Mouse (Mus musculus): ENCODE data around the gene Sstr3. TPM values are rescaled to one million over a fixed set of nuclear protein-coding genes. Genes with fewer than 3 reads are reported as not detected.

Sstr3 gene
- polyA plus RNA-seq, 1 experiment from 2014 or later, result 1.0 TPM

GRCm38 (mm10) chr15:78554545-78555313 is 10.2 kb upstream of the Sstr3 start:
- Histone ChIP-seq H3K27me3 (no peaks in the 10 kb centered on the region), H3K27ac (replicated peaks) (no peak overlapping the region), H3K9ac (replicated peaks) (no peak overlapping the region), H3K4me3 (no peak overlapping the region), H3K9me3 (no peaks in the 10 kb centered on the region), H3K4me2 (replicated peaks) (no peak overlapping the region), H3K4me1 (no peaks in the 10 kb centered on the region), H3K36me3 (no peaks in the 10 kb centered on the region)
- 66% methylated on average over 25 of the region's 25 CpGs for WGBS
- ATAC-seq (replicated peaks), result no peak

GRCm38 (mm10) chr15:78549189-78549734 is 4.8 kb upstream of the Sstr3 start:
- no peak overlapping the region for H3K27ac ChIP-seq (replicated peaks)
- H3K36me3 ChIP-seq, result no peaks in the 10 kb centered on the region
- H3K9ac ChIP-seq (replicated peaks), result no peak overlapping the region
- ATAC-seq (replicated peaks), result no peak
- H3K4me2 ChIP-seq (replicated peaks), result no peak overlapping the region
- no peaks in the 10 kb centered on the region for H3K9me3 ChIP-seq
- no peak overlapping the region for H3K4me3 ChIP-seq
- H3K4me1 ChIP-seq, result peaks cover 15% of the 10 kb centered on the region
- no peaks in the 10 kb centered on the region for H3K27me3 ChIP-seq
- WGBS, result 82% methylated on average over 4 of the region's 4 CpGs

GRCm38 (mm10) chr15:78548711-78549110 is 4.2 kb upstream of the Sstr3 start:
- Histone ChIP-seq H3K27ac (replicated peaks) (no peak overlapping the region), H3K9me3 (no peaks in the 10 kb centered on the region), H3K9ac (replicated peaks) (no peak overlapping the region), H3K27me3 (no peaks in the 10 kb centered on the region), H3K4me2 (replicated peaks) (no peak overlapping the region), H3K36me3 (no peaks in the 10 kb centered on the region), H3K4me1 (peaks cover 20% of the 10 kb centered on the region), H3K4me3 (no peak overlapping the region)
- WGBS, result 68% methylated on average over 8 of the region's 8 CpGs
- ATAC-seq (replicated peaks), result no peak

- no peaks in the 10 kb centered on the region for H3K36me3 ChIP-seq
- 24% methylated on average over 3 of the region's 3 CpGs for WGBS
- no peak overlapping the region for H3K4me2 ChIP-seq (replicated peaks)
- no peaks in the 10 kb centered on the region for H3K9me3 ChIP-seq
- H3K27me3 ChIP-seq, result no peaks in the 10 kb centered on the region
- no peak for ATAC-seq (replicated peaks)
- H3K9ac ChIP-seq (replicated peaks), result no peak overlapping the region
- H3K4me1 ChIP-seq, result peaks cover 22% of the 10 kb centered on the region
- H3K4me3 ChIP-seq, result no peak overlapping the region
- H3K27ac ChIP-seq (replicated peaks), result no peak overlapping the region
Observed at GRCm38 (mm10) chr15:78548336-78548665, 3.8 kb upstream of the Sstr3 start.

- ATAC-seq (replicated peaks), result no peak
- no peak overlapping the region for H3K9ac ChIP-seq (replicated peaks)
- H3K36me3 ChIP-seq, result no peaks in the 10 kb centered on the region
- H3K4me1 ChIP-seq, result peaks cover 27% of the 10 kb centered on the region
- no peak overlapping the region for H3K4me3 ChIP-seq
- H3K27ac ChIP-seq (replicated peaks), result no peak overlapping the region
- H3K9me3 ChIP-seq, result no peaks in the 10 kb centered on the region
- 51% methylated on average over 5 of the region's 5 CpGs for WGBS
- H3K4me2 ChIP-seq (replicated peaks), result no peak overlapping the region
- H3K27me3 ChIP-seq, result no peaks in the 10 kb centered on the region
Observed at GRCm38 (mm10) chr15:78547415-78548335, 3.2 kb upstream of the Sstr3 start.

- Histone ChIP-seq H3K4me2 (replicated peaks) (no peak overlapping the region), H3K36me3 (no peaks in the 10 kb centered on the region), H3K27me3 (no peaks in the 10 kb centered on the region), H3K27ac (replicated peaks) (no peak overlapping the region), H3K9me3 (no peaks in the 10 kb centered on the region), H3K4me3 (no peak overlapping the region), H3K4me1 (peaks cover 43% of the 10 kb centered on the region), H3K9ac (replicated peaks) (no peak overlapping the region)
- ATAC-seq (replicated peaks), result no peak
- 94% methylated on average over 4 of the region's 4 CpGs for WGBS
Observed at GRCm38 (mm10) chr15:78546060-78546459, 1.6 kb upstream of the Sstr3 start.

GRCm38 (mm10) chr15:78544041-78544440 is 444 bp downstream of the Sstr3 start:
- Histone ChIP-seq H3K4me1 (peaks cover 47% of the 10 kb centered on the region), H3K9ac (replicated peaks) (no peak overlapping the region), H3K27me3 (no peaks in the 10 kb centered on the region), H3K27ac (replicated peaks) (peak overlapping the region; percentile 68), H3K4me3 (no peak overlapping the region), H3K9me3 (no peaks in the 10 kb centered on the region), H3K4me2 (replicated peaks) (peak overlapping the region; percentile 40), H3K36me3 (no peaks in the 10 kb centered on the region)
- ATAC-seq (replicated peaks), result no peak
- 73% methylated on average over 15 of the region's 15 CpGs for WGBS

GRCm38 (mm10) chr15:78542767-78543303 is 1.6 kb downstream of the Sstr3 start:
- H3K27me3 ChIP-seq, result no peaks in the 10 kb centered on the region
- H3K9ac ChIP-seq (replicated peaks), result no peak overlapping the region
- peak overlapping the region; percentile 58 for H3K27ac ChIP-seq (replicated peaks)
- H3K36me3 ChIP-seq, result no peaks in the 10 kb centered on the region
- H3K4me3 ChIP-seq, result no peak overlapping the region
- no peaks in the 10 kb centered on the region for H3K9me3 ChIP-seq
- ATAC-seq (replicated peaks), result peak; percentile 51
- H3K4me2 ChIP-seq (replicated peaks), result no peak overlapping the region
- peaks cover 44% of the 10 kb centered on the region for H3K4me1 ChIP-seq
- 44% methylated on average over 7 of the region's 7 CpGs for WGBS

- peak; percentile 17; the same call in 1 of the 2 replicates for ATAC-seq (replicated peaks)
- peaks cover 44% of the 10 kb centered on the region for H3K4me1 ChIP-seq
- no peaks in the 10 kb centered on the region for H3K9me3 ChIP-seq
- no peaks in the 10 kb centered on the region for H3K27me3 ChIP-seq
- WGBS, result 66% methylated on average over 3 of the region's 3 CpGs
- H3K4me3 ChIP-seq, result no peak overlapping the region
- no peak overlapping the region for H3K4me2 ChIP-seq (replicated peaks)
- H3K9ac ChIP-seq (replicated peaks), result no peak overlapping the region
- H3K27ac ChIP-seq (replicated peaks), result peak overlapping the region; percentile 58
- H3K36me3 ChIP-seq, result no peaks in the 10 kb centered on the region
Observed at GRCm38 (mm10) chr15:78542098-78542766, 2.3 kb downstream of the Sstr3 start.

- WGBS, result 29% methylated on average over 3 of the region's 3 CpGs
- peak overlapping the region; percentile 58 for H3K27ac ChIP-seq (replicated peaks)
- H3K4me2 ChIP-seq (replicated peaks), result no peak overlapping the region
- H3K9me3 ChIP-seq, result no peaks in the 10 kb centered on the region
- H3K4me3 ChIP-seq, result no peak overlapping the region
- peak; percentile 30; the same call in 1 of the 2 replicates for ATAC-seq (replicated peaks)
- no peak overlapping the region for H3K9ac ChIP-seq (replicated peaks)
- no peaks in the 10 kb centered on the region for H3K27me3 ChIP-seq
- H3K36me3 ChIP-seq, result no peaks in the 10 kb centered on the region
- peaks cover 44% of the 10 kb centered on the region for H3K4me1 ChIP-seq
Observed at GRCm38 (mm10) chr15:78541606-78542005, 2.9 kb downstream of the Sstr3 start.

GRCm38 (mm10) chr15:78541036-78541435 is 3.4 kb downstream of the Sstr3 start:
- Histone ChIP-seq H3K4me1 (peaks cover 44% of the 10 kb centered on the region), H3K27ac (replicated peaks) (peak overlapping the region; percentile 56), H3K9ac (replicated peaks) (no peak overlapping the region), H3K4me3 (no peak overlapping the region), H3K4me2 (replicated peaks) (no peak overlapping the region), H3K9me3 (no peaks in the 10 kb centered on the region), H3K27me3 (no peaks in the 10 kb centered on the region), H3K36me3 (no peaks in the 10 kb centered on the region)
- 54% methylated on average over 3 of the region's 3 CpGs for WGBS
- ATAC-seq (replicated peaks), result no peak

Measured in forebrain, embryonic 15.5 days (tissue).